Mouse (Mus musculus): ENCODE data around the gene Farp1. TPM values are rescaled to one million over a fixed set of nuclear protein-coding genes. Genes with fewer than 3 reads are reported as not detected.

Farp1 gene
- polyA plus RNA-seq, 1 experiment from 2014 or later, result 42.8 TPM

GRCm38 (mm10) chr14:121103459-121103858 is 68.5 kb downstream of the Farp1 start:
- no peaks in the 10 kb centered on the region for H3K27me3 ChIP-seq (ENCODE audit: control insufficient read depth, insufficient read depth, low read length)
- peaks cover 8% of the 10 kb centered on the region; the same call in 1 of the 2 replicates for H3K36me3 ChIP-seq (ENCODE audit: control insufficient read depth, insufficient read depth, low read length)
- no peak overlapping the region for H3K4me3 ChIP-seq (replicated peaks; ENCODE audit: low read depth, low read length)
- 78% methylated on average over 9 of the region's 9 CpGs for WGBS
- H3K9me3 ChIP-seq (ENCODE audit: control insufficient read depth, low read length), result no peaks in the 10 kb centered on the region
- H3K4me1 ChIP-seq (ENCODE audit: control insufficient read depth, insufficient read depth, low read length), result peaks cover 3% of the 10 kb centered on the region
- no peak overlapping the region for H3K27ac ChIP-seq (replicated peaks; ENCODE audit: low read depth, low read length)
- no peak overlapping the region for H3K4me2 ChIP-seq (ENCODE audit: low read length)
- no peak for ATAC-seq (ENCODE audit: low FRiP score, low TSS enrichment)
- no peak overlapping the region for H3K9ac ChIP-seq (replicated peaks; ENCODE audit: low read length)
- no peak for DNase-seq

GRCm38 (mm10) chr14:121104760-121105329 is 69.8 kb downstream of the Farp1 start:
- WGBS, result 81% methylated on average over 7 of the region's 7 CpGs
- Histone ChIP-seq H3K27ac (replicated peaks; ENCODE audit: low read depth, low read length) (no peak overlapping the region), H3K9me3 (ENCODE audit: control insufficient read depth, low read length) (no peaks in the 10 kb centered on the region), H3K4me2 (ENCODE audit: low read length) (no peak overlapping the region), H3K4me3 (replicated peaks; ENCODE audit: low read depth, low read length) (no peak overlapping the region), H3K27me3 (ENCODE audit: control insufficient read depth, insufficient read depth, low read length) (no peaks in the 10 kb centered on the region), H3K36me3 (ENCODE audit: control insufficient read depth, insufficient read depth, low read length) (peaks cover 8% of the 10 kb centered on the region; the same call in 1 of the 2 replicates), H3K9ac (replicated peaks; ENCODE audit: low read length) (no peak overlapping the region), H3K4me1 (ENCODE audit: control insufficient read depth, insufficient read depth, low read length) (peaks cover 8% of the 10 kb centered on the region)
- no peak for ATAC-seq (ENCODE audit: low FRiP score, low TSS enrichment)
- DNase-seq, result no peak

- 0 out of 2 replicates have a peak, but pooled peaks have one; percentile 20 for ATAC-seq (ENCODE audit: low FRiP score, low TSS enrichment)
- WGBS, result 65% methylated on average over 4 of the region's 4 CpGs
- Histone ChIP-seq H3K9me3 (ENCODE audit: control insufficient read depth, low read length) (no peaks in the 10 kb centered on the region), H3K36me3 (ENCODE audit: control insufficient read depth, insufficient read depth, low read length) (peaks cover 8% of the 10 kb centered on the region; the same call in 1 of the 2 replicates), H3K27ac (replicated peaks; ENCODE audit: low read depth, low read length) (no peak overlapping the region), H3K4me1 (ENCODE audit: control insufficient read depth, insufficient read depth, low read length) (peaks cover 8% of the 10 kb centered on the region), H3K4me2 (ENCODE audit: low read length) (no peak overlapping the region), H3K4me3 (replicated peaks; ENCODE audit: low read depth, low read length) (no peak overlapping the region), H3K9ac (replicated peaks; ENCODE audit: low read length) (no peak overlapping the region), H3K27me3 (ENCODE audit: control insufficient read depth, insufficient read depth, low read length) (no peaks in the 10 kb centered on the region)
- DNase-seq, result no peak
These were observed 71.9 kb downstream of the Farp1 start for GRCm38 (mm10) chr14:121106906-121107305.

- WGBS, result 83% methylated on average over 10 of the region's 10 CpGs
- Histone ChIP-seq H3K4me1 (ENCODE audit: control insufficient read depth, insufficient read depth, low read length) (peaks cover 8% of the 10 kb centered on the region), H3K9ac (replicated peaks; ENCODE audit: low read length) (no peak overlapping the region), H3K27ac (replicated peaks; ENCODE audit: low read depth, low read length) (no peak overlapping the region), H3K9me3 (ENCODE audit: control insufficient read depth, low read length) (no peaks in the 10 kb centered on the region), H3K4me3 (replicated peaks; ENCODE audit: low read depth, low read length) (no peak overlapping the region), H3K4me2 (ENCODE audit: low read length) (no peak overlapping the region), H3K27me3 (ENCODE audit: control insufficient read depth, insufficient read depth, low read length) (no peaks in the 10 kb centered on the region), H3K36me3 (ENCODE audit: control insufficient read depth, insufficient read depth, low read length) (peaks cover 7% of the 10 kb centered on the region; the same call in 1 of the 2 replicates)
- DNase-seq (no peak), ATAC-seq (ENCODE audit: low FRiP score, low TSS enrichment) (no peak)
These were observed 72.8 kb downstream of the Farp1 start for GRCm38 (mm10) chr14:121107707-121108285.

GRCm38 (mm10) chr14:121108439-121109115 is 73.6 kb downstream of the Farp1 start:
- H3K9ac ChIP-seq (replicated peaks; ENCODE audit: low read length), result no peak overlapping the region
- H3K36me3 ChIP-seq (ENCODE audit: control insufficient read depth, insufficient read depth, low read length), result 0 out of 2 replicates have a peak, but pooled peaks cover 3% of the 10 kb centered on the region
- no peak overlapping the region for H3K4me3 ChIP-seq (replicated peaks; ENCODE audit: low read depth, low read length)
- H3K4me2 ChIP-seq (ENCODE audit: low read length), result no peak overlapping the region
- ATAC-seq (ENCODE audit: low FRiP score, low TSS enrichment) (no peak), DNase-seq (no peak)
- no peaks in the 10 kb centered on the region for H3K27me3 ChIP-seq (ENCODE audit: control insufficient read depth, insufficient read depth, low read length)
- 0 out of 2 replicates have a peak overlapping the region, but pooled peaks have one; percentile 55 for H3K27ac ChIP-seq (replicated peaks; ENCODE audit: low read depth, low read length)
- peaks cover 8% of the 10 kb centered on the region for H3K4me1 ChIP-seq (ENCODE audit: control insufficient read depth, insufficient read depth, low read length)
- 21% methylated on average over 8 of the region's 8 CpGs for WGBS
- H3K9me3 ChIP-seq (ENCODE audit: control insufficient read depth, low read length), result no peaks in the 10 kb centered on the region

- ATAC-seq (ENCODE audit: low FRiP score, low TSS enrichment), result no peak
- Histone ChIP-seq H3K9me3 (ENCODE audit: control insufficient read depth, low read length) (no peaks in the 10 kb centered on the region), H3K4me1 (ENCODE audit: control insufficient read depth, insufficient read depth, low read length) (peaks cover 8% of the 10 kb centered on the region), H3K27me3 (ENCODE audit: control insufficient read depth, insufficient read depth, low read length) (no peaks in the 10 kb centered on the region), H3K9ac (replicated peaks; ENCODE audit: low read length) (no peak overlapping the region), H3K27ac (replicated peaks; ENCODE audit: low read depth, low read length) (0 out of 2 replicates have a peak overlapping the region, but pooled peaks have one; percentile 55), H3K36me3 (ENCODE audit: control insufficient read depth, insufficient read depth, low read length) (0 out of 2 replicates have a peak, but pooled peaks cover 3% of the 10 kb centered on the region), H3K4me2 (ENCODE audit: low read length) (no peak overlapping the region), H3K4me3 (replicated peaks; ENCODE audit: low read depth, low read length) (no peak overlapping the region)
- DNase-seq, result no peak
- WGBS, result 14% methylated on average over 9 of the region's 9 CpGs
These were observed 74.1 kb downstream of the Farp1 start for GRCm38 (mm10) chr14:121109116-121109504.

GRCm38 (mm10) chr14:121110492-121111267 is 75.7 kb downstream of the Farp1 start:
- no peak overlapping the region for H3K4me3 ChIP-seq (replicated peaks; ENCODE audit: low read depth, low read length)
- no peak overlapping the region for H3K27ac ChIP-seq (replicated peaks; ENCODE audit: low read depth, low read length)
- H3K4me2 ChIP-seq (ENCODE audit: low read length), result no peak overlapping the region
- peaks cover 8% of the 10 kb centered on the region for H3K4me1 ChIP-seq (ENCODE audit: control insufficient read depth, insufficient read depth, low read length)
- H3K9me3 ChIP-seq (ENCODE audit: control insufficient read depth, low read length), result no peaks in the 10 kb centered on the region
- H3K36me3 ChIP-seq (ENCODE audit: control insufficient read depth, insufficient read depth, low read length), result peaks cover 8% of the 10 kb centered on the region; the same call in 1 of the 2 replicates
- H3K27me3 ChIP-seq (ENCODE audit: control insufficient read depth, insufficient read depth, low read length), result no peaks in the 10 kb centered on the region
- DNase-seq (no peak), ATAC-seq (ENCODE audit: low FRiP score, low TSS enrichment) (no peak)
- no peak overlapping the region for H3K9ac ChIP-seq (replicated peaks; ENCODE audit: low read length)
- WGBS, result 95% methylated on average over 13 of the region's 13 CpGs

- Histone ChIP-seq H3K9ac (replicated peaks; ENCODE audit: low read length) (no peak overlapping the region), H3K4me3 (replicated peaks; ENCODE audit: low read depth, low read length) (no peak overlapping the region), H3K36me3 (ENCODE audit: control insufficient read depth, insufficient read depth, low read length) (peaks cover 8% of the 10 kb centered on the region; the same call in 1 of the 2 replicates), H3K4me1 (ENCODE audit: control insufficient read depth, insufficient read depth, low read length) (peaks cover 5% of the 10 kb centered on the region; the same call in 1 of the 2 replicates), H3K4me2 (ENCODE audit: low read length) (no peak overlapping the region), H3K27me3 (ENCODE audit: control insufficient read depth, insufficient read depth, low read length) (no peaks in the 10 kb centered on the region), H3K9me3 (ENCODE audit: control insufficient read depth, low read length) (no peaks in the 10 kb centered on the region), H3K27ac (replicated peaks; ENCODE audit: low read depth, low read length) (no peak overlapping the region)
- no peak for ATAC-seq (ENCODE audit: low FRiP score, low TSS enrichment)
- WGBS, result 90% methylated on average over 8 of the region's 8 CpGs
- no peak for DNase-seq
These were observed 77.1 kb downstream of the Farp1 start for GRCm38 (mm10) chr14:121112061-121112460.
